In genomic region chr10:80396822-80397523, GRCm38 (mm10) we compare ENCODE assay signal across 9 mouse cellular contexts. TPM values are rescaled to one million over a fixed set of nuclear protein-coding genes. Genes with fewer than 3 reads are reported as not detected.
A peak's percentile ranks its signal among the peaks of the same experiment; 100 is the strongest.
DNase-seq lines count a peak whose midpoint lies in the region; ATAC-seq and TF ChIP-seq lines count a peak whose summit lies in the region.
"Had no signal": no experiment of that assay in that cellular context is flagged by ENCODE, and none has a peak within 500 bp of the region (broad histone marks: within the 10 kb centered on the region; RNA-seq: fewer than 3 reads in every experiment).

No protein-coding gene starts in this region.

- no peaks in the 10 kb centered on the region for H3K9me3 ChIP-seq in heart, embryonic 12.5 days (replicated peaks)
- no peaks in the 10 kb centered on the region for H3K9me3 ChIP-seq in G1E (replicated peaks)
- H3K9me3 ChIP-seq in hindbrain, embryonic 13.5 days: no peaks in the 10 kb centered on the region
- H3K9me3 ChIP-seq in midbrain, embryonic 12.5 days: no peaks in the 10 kb centered on the region

- no peak for DNase-seq in heart, postnatal 36 days
- peak; percentile 57 for DNase-seq in G1E (ENCODE audit: low spot score)
- DNase-seq in B cell, adult 2 months: no peak
- DNase-seq in thymus, postnatal 36 days: no peak
- DNase-seq: kidney, postnatal 25 days had no signal

- 0 out of 2 replicates have a peak overlapping the region, but pooled peaks have one; percentile 14 for H3K27ac ChIP-seq in heart, embryonic 12.5 days (ENCODE audit: poor library complexity, severe bottlenecking)
- H3K27ac ChIP-seq in hindbrain, embryonic 13.5 days: peak overlapping the region; percentile 100
- H3K27ac ChIP-seq in midbrain, embryonic 12.5 days (replicated peaks): peak overlapping the region; percentile 99

- H3K27me3 ChIP-seq in heart, embryonic 12.5 days (replicated peaks): no peaks in the 10 kb centered on the region
- H3K27me3 ChIP-seq in G1E (ENCODE audit: insufficient read depth, low read length): no peaks in the 10 kb centered on the region
- no peaks in the 10 kb centered on the region for H3K27me3 ChIP-seq in hindbrain, embryonic 13.5 days
- H3K27me3 ChIP-seq in midbrain, embryonic 12.5 days: no peaks in the 10 kb centered on the region

- WGBS in heart, embryonic 12.5 days: 86% methylated on average over 11 of the region's 11 CpGs
- WGBS in hindbrain, embryonic 13.5 days: 87% methylated on average over 11 of the region's 11 CpGs
- 93% methylated on average over 11 of the region's 11 CpGs for WGBS in midbrain, embryonic 12.5 days

- peak overlapping the region; percentile 81 for H3K4me2 ChIP-seq in heart, embryonic 12.5 days
- peak overlapping the region; percentile 88 for H3K4me2 ChIP-seq in hindbrain, embryonic 13.5 days
- H3K4me2 ChIP-seq in midbrain, embryonic 12.5 days (replicated peaks): peak overlapping the region; percentile 81

- ATAC-seq in heart, embryonic 12.5 days (ENCODE audit: insufficient number of reproducible peaks, low FRiP score): no peak
- ATAC-seq in G1E (ENCODE audit: extremely low read depth, insufficient number of reproducible peaks, low FRiP score, poor library complexity, severe bottlenecking): no peak
- no peak for ATAC-seq in hindbrain, embryonic 13.5 days (ENCODE audit: low FRiP score)
- no peak for ATAC-seq in midbrain, embryonic 12.5 days (ENCODE audit: low FRiP score, low read depth)
- no peak for ATAC-seq in CD4-positive, CD25-positive, alpha-beta regulatory T cell, adult 4 months

- intact Hi-C loops in heart, postnatal 36 days (cut with DNase I): no loop called here

- TF ChIP-seq CTCF in G1E (IDR thresholded peaks at IDR 0.05; ENCODE audit: low read depth, low read length): no peak

- H3K9ac ChIP-seq in heart, embryonic 12.5 days: peak overlapping the region; percentile 87
- peak overlapping the region; percentile 95 for H3K9ac ChIP-seq in hindbrain, embryonic 13.5 days
- H3K9ac ChIP-seq in midbrain, embryonic 12.5 days (replicated peaks): peak overlapping the region; percentile 89

- H3K4me1 ChIP-seq in heart, embryonic 12.5 days (replicated peaks): peaks cover 36% of the 10 kb centered on the region
- peaks cover 77% of the 10 kb centered on the region for H3K4me1 ChIP-seq in G1E (ENCODE audit: insufficient read depth, low read depth, low read length)
- H3K4me1 ChIP-seq in hindbrain, embryonic 13.5 days (replicated peaks): peaks cover 37% of the 10 kb centered on the region
- H3K4me1 ChIP-seq in midbrain, embryonic 12.5 days: peaks cover 37% of the 10 kb centered on the region

- H3K4me3 ChIP-seq in heart, embryonic 12.5 days: peak overlapping the region; percentile 68
- peak overlapping the region; percentile 75 for H3K4me3 ChIP-seq in G1E (ENCODE audit: low read depth, low read length)
- H3K4me3 ChIP-seq in hindbrain, embryonic 13.5 days: peak overlapping the region; percentile 69
- H3K4me3 ChIP-seq in midbrain, embryonic 12.5 days: peak overlapping the region; percentile 72

- H3K36me3 ChIP-seq in heart, embryonic 12.5 days: peaks cover 65% of the 10 kb centered on the region
- H3K36me3 ChIP-seq in G1E (replicated peaks): peaks cover 80% of the 10 kb centered on the region
- peaks cover 50% of the 10 kb centered on the region for H3K36me3 ChIP-seq in hindbrain, embryonic 13.5 days
- peaks cover 51% of the 10 kb centered on the region for H3K36me3 ChIP-seq in midbrain, embryonic 12.5 days

RNA-seq across cellular contexts. Expression of gene Mbd3, which starts 2.4 kb away (rescaled TPM):
- 176 and 181 TPM in 2 replicates for polyA plus RNA-seq in heart, embryonic 12.5 days (2016; fragmentation: Nextera tagmentation; extraction: Ambion mirVana)
- total RNA-seq in heart, postnatal 36 days (2021): 10 to 100 TPM; 82.1 to 82.2 TPM
- 37.3 and 41.7 TPM in 2 replicates for total RNA-seq in G1E (2014; fragmentation: Nextera tagmentation)
- total RNA-seq in G1E (2017): 36.0 and 42.0 TPM in 2 replicates
- polyA plus RNA-seq in G1E (2012): 244 and 272 TPM in 2 replicates
- 230 TPM in 2 replicates for polyA plus RNA-seq in hindbrain, embryonic 13.5 days (2015; fragmentation: Nextera tagmentation; extraction: Ambion mirVana)
- polyA plus RNA-seq in midbrain, embryonic 12.5 days (2016; fragmentation: Nextera tagmentation; extraction: Ambion mirVana): 288 and 314 TPM in 2 replicates
- polyA plus RNA-seq in CD4-positive, CD25-positive, alpha-beta regulatory T cell, adult 4 months (2017; shearing (Covaris generic)): 10 to 100 TPM; 26.7 to 27.2 TPM

RNA-seq across cellular contexts. Expression of gene Mex3d, which starts 9.5 kb away (rescaled TPM):
- 6.1 and 6.2 TPM in 2 replicates for polyA plus RNA-seq in heart, embryonic 12.5 days (2016; fragmentation: Nextera tagmentation; extraction: Ambion mirVana)
- total RNA-seq in heart, postnatal 36 days (2021): 1 to 10 TPM; 8.1 to 8.6 TPM
- total RNA-seq in G1E (2014; fragmentation: Nextera tagmentation) (7.7 and 11.4 TPM in 2 replicates), G1E (2017) (8.7 and 10.9 TPM in 2 replicates)
- polyA plus RNA-seq in G1E (2012): 35.3 and 41.9 TPM in 2 replicates
- 14.8 and 16.5 TPM in 2 replicates for polyA plus RNA-seq in hindbrain, embryonic 13.5 days (2015; fragmentation: Nextera tagmentation; extraction: Ambion mirVana)
- 18.4 and 19.7 TPM in 2 replicates for polyA plus RNA-seq in midbrain, embryonic 12.5 days (2016; fragmentation: Nextera tagmentation; extraction: Ambion mirVana)
- 1 to 10 TPM in 1 of 2 experiments, not detected in 1; 1.3 TPM for polyA plus RNA-seq in CD4-positive, CD25-positive, alpha-beta regulatory T cell, adult 4 months (2017; shearing (Covaris generic))

RNA-seq across cellular contexts. Expression of gene Uqcr11, which starts 9.7 kb away (rescaled TPM):
- 951 and 1,026 TPM in 2 replicates for polyA plus RNA-seq in heart, embryonic 12.5 days (2016; fragmentation: Nextera tagmentation; extraction: Ambion mirVana)
- total RNA-seq in heart, postnatal 36 days (2021): 1,000 to 10,000 TPM; 1,920 to 2,020 TPM
- 57.3 and 71.6 TPM in 2 replicates for total RNA-seq in G1E (2014; fragmentation: Nextera tagmentation)
- total RNA-seq in G1E (2017): 376 and 446 TPM in 2 replicates
- polyA plus RNA-seq in G1E (2012): 1,650 and 1,908 TPM in 2 replicates
- 575 and 577 TPM in 2 replicates for polyA plus RNA-seq in hindbrain, embryonic 13.5 days (2015; fragmentation: Nextera tagmentation; extraction: Ambion mirVana)
- polyA plus RNA-seq in midbrain, embryonic 12.5 days (2016; fragmentation: Nextera tagmentation; extraction: Ambion mirVana): 398 and 414 TPM in 2 replicates
- polyA plus RNA-seq in CD4-positive, CD25-positive, alpha-beta regulatory T cell, adult 4 months (2017; shearing (Covaris generic)): 100 to 1,000 TPM; 268 to 337 TPM

RNA-seq across cellular contexts. Expression of gene Tcf3, which starts 36.5 kb away (rescaled TPM):
- polyA plus RNA-seq in heart, embryonic 12.5 days (2016; fragmentation: Nextera tagmentation; extraction: Ambion mirVana): 85.8 and 89.4 TPM in 2 replicates
- 10 to 100 TPM; 17.9 to 20.9 TPM for total RNA-seq in heart, postnatal 36 days (2021)
- total RNA-seq in G1E (2014; fragmentation: Nextera tagmentation): 152 and 175 TPM in 2 replicates
- 70.0 and 84.0 TPM in 2 replicates for total RNA-seq in G1E (2017)
- polyA plus RNA-seq in G1E (2012): 1,090 and 1,330 TPM in 2 replicates
- polyA plus RNA-seq in hindbrain, embryonic 13.5 days (2015; fragmentation: Nextera tagmentation; extraction: Ambion mirVana): 60.9 and 62.5 TPM in 2 replicates
- 185 and 191 TPM in 2 replicates for polyA plus RNA-seq in midbrain, embryonic 12.5 days (2016; fragmentation: Nextera tagmentation; extraction: Ambion mirVana)
- polyA plus RNA-seq in CD4-positive, CD25-positive, alpha-beta regulatory T cell, adult 4 months (2017; shearing (Covaris generic)): 1 to 10 TPM; 7.5 to 8.5 TPM

RNA-seq across cellular contexts. Expression of gene Plk5, which starts 40.7 kb away (rescaled TPM):
- polyA plus RNA-seq in heart, embryonic 12.5 days (2016; fragmentation: Nextera tagmentation; extraction: Ambion mirVana): not detected in 2 replicates
- under 1 TPM; 0.49 to 0.64 TPM for total RNA-seq in heart, postnatal 36 days (2021)
- not detected in 2 replicates for total RNA-seq in G1E (2014; fragmentation: Nextera tagmentation)
- total RNA-seq in G1E (2017): 0.12 TPM in 1 of 2 replicates, not detected in the other
- not detected in 2 replicates for polyA plus RNA-seq in G1E (2012)
- 1.2 and 1.7 TPM in 2 replicates for polyA plus RNA-seq in hindbrain, embryonic 13.5 days (2015; fragmentation: Nextera tagmentation; extraction: Ambion mirVana)
- polyA plus RNA-seq in midbrain, embryonic 12.5 days (2016; fragmentation: Nextera tagmentation; extraction: Ambion mirVana): 0.31 and 0.52 TPM in 2 replicates
- polyA plus RNA-seq in CD4-positive, CD25-positive, alpha-beta regulatory T cell, adult 4 months (2017; shearing (Covaris generic)): not detected

Comparison
In these comparisons a context has a peak if more than half of its experiments do, and no peak if none do; other contexts are left out.
1. H3K27ac ChIP-seq: peak in every context shown above with its lines; median percentile 100 in hindbrain, embryonic 13.5 days; 99 in midbrain, embryonic 12.5 days; 14 in heart, embryonic 12.5 days.